Mouse (Mus musculus) layer of hippocampus, adult 9-10 months (tissue): ENCODE measurements around the gene Plce1.

ENCODE experiments used
- DNase-seq: peaks from one replicate; pipeline ENCODE4 v3.0.0; 2022; ENCODE audit warnings: low spot score

The Plce1 gene

GRCm38 (mm10) chr19:38722982-38723381, 242.1 kb downstream of the Plce1 start:
- no peak for DNase-seq

GRCm38 (mm10) chr19:38723969-38724368, 243.1 kb downstream of the Plce1 start:
- peak; percentile 51 for DNase-seq

GRCm38 (mm10) chr19:38728842-38729241, 247.9 kb downstream of the Plce1 start:
- no peak for DNase-seq

GRCm38 (mm10) chr19:38729264-38729663, 248.4 kb downstream of the Plce1 start:
- no peak for DNase-seq

GRCm38 (mm10) chr19:38744546-38744945, 263.6 kb downstream of the Plce1 start:
- no peak for DNase-seq

GRCm38 (mm10) chr19:38745810-38746491, 265.0 kb downstream of the Plce1 start:
- no peak for DNase-seq

GRCm38 (mm10) chr19:38746492-38747014, 265.6 kb downstream of the Plce1 start:
- no peak for DNase-seq

- DNase-seq: no peak
Observed at GRCm38 (mm10) chr19:38750192-38750591, 269.3 kb downstream of the Plce1 start.

- no peak for DNase-seq
Observed at GRCm38 (mm10) chr19:38757161-38757560, 276.3 kb downstream of the Plce1 start.

GRCm38 (mm10) chr19:38758056-38758455, 277.1 kb downstream of the Plce1 start:
- DNase-seq: no peak

GRCm38 (mm10) chr19:38758685-38759472, 278.0 kb downstream of the Plce1 start:
- DNase-seq: no peak

GRCm38 (mm10) chr19:38760441-38760840, 279.5 kb downstream of the Plce1 start:
- no peak for DNase-seq

GRCm38 (mm10) chr19:38766306-38766705, 285.4 kb downstream of the Plce1 start:
- DNase-seq: no peak

- DNase-seq: no peak
Observed at GRCm38 (mm10) chr19:38775548-38775947, 294.6 kb downstream of the Plce1 start.

- DNase-seq: peak; percentile 55
Observed at GRCm38 (mm10) chr19:38778805-38779204, 297.9 kb downstream of the Plce1 start.

GRCm38 (mm10) chr19:38783542-38783941, 302.6 kb downstream of the Plce1 start:
- DNase-seq: no peak

- DNase-seq: no peak
Observed at GRCm38 (mm10) chr19:38787756-38788155, 306.8 kb downstream of the Plce1 start.

GRCm38 (mm10) chr19:38793563-38794045, 312.7 kb downstream of the Plce1 start:
- DNase-seq: no peak

- DNase-seq: no peak
Observed at GRCm38 (mm10) chr19:38796546-38796945, 315.6 kb downstream of the Plce1 start.

- DNase-seq: peak; percentile 36
Observed at GRCm38 (mm10) chr19:38798291-38798690, 317.4 kb downstream of the Plce1 start.

- no peak for DNase-seq
Observed at GRCm38 (mm10) chr19:38798801-38799200, 317.9 kb downstream of the Plce1 start.

- no peak for DNase-seq
Observed at GRCm38 (mm10) chr19:38818191-38818590, 337.3 kb downstream of the Plce1 start.
